Mouse (Mus musculus) B cell, adult 67 days (primary cell): ENCODE measurements around the gene Rbl2. TPM values are rescaled to one million over a fixed set of nuclear protein-coding genes. Genes with fewer than 3 reads are reported as not detected.

Source experiments
- total RNA-seq, 2 experiments: library from RNA; stranded (reverse); gene quantifications; 4 replicates each; pipeline ENCODE4 v1.2.4; 2023

The Rbl2 gene
- 10 to 100 TPM; 70.3 to 74.9 TPM for total RNA-seq

DNA sequence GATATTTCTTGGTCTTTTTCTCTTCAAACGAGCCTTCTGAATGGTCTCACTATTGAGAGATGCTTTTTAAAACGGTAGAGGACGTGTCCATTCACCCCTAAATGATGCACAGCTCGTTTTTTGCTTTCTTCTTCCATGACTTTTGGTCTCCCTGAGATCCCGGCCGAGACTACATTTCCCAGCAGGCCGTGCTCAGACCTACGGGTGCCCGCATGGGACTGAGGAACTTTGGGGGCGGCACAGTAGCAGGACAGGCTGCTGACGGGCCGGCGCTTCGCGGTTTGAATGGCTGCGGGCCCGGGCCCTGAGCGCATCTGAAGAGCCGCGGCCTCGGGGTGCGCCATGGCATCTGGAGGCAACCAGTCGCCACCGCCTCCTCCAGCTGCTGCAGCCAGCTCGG lies at the start of gene Rbl2:
TSS of gene Rbl2 (plus strand) at position 224 of the 400 bp plus-strand sequence.

Other genes with a start within 250 kb of the Rbl2 start
- 100 to 1,000 TPM; 128 to 132 TPM for gene Chd9, start 241.7 kb upstream of the Rbl2 start, total RNA-seq
- gene Aktip, start 129.9 kb downstream of the Rbl2 start, total RNA-seq = 10 to 100 TPM; 19.6 to 23.4 TPM
- gene Rpgrip1l, start 243.2 kb downstream of the Rbl2 start, total RNA-seq = 1 to 10 TPM; 4.7 to 6.8 TPM
- 10 to 100 TPM; 46.8 to 60.3 TPM for gene Fto, start 243.5 kb downstream of the Rbl2 start, total RNA-seq